Mouse (Mus musculus) bone marrow, adult 2 months (tissue): ENCODE data around the gene Tom1.

Source experiments
- CTCF ChIP-seq: fragments of 200-500 bp; IDR thresholded peaks from 2 replicates; pipeline ENCODE4 v1.5.1; 2011; ENCODE audit warnings: low read length, control low read depth; ENCODE audit not compliant: control insufficient read depth, insufficient read depth
- POLR2A ChIP-seq: fragments of 200-500 bp; IDR thresholded peaks from 2 replicates; pipeline ENCODE4 v1.6.1; 2011; ENCODE audit warnings: low read depth, mild to moderate bottlenecking, control low read depth, low read length, borderline replicate concordance; ENCODE audit not compliant: control insufficient read depth

- TF ChIP-seq CTCF, result no peak
- no peak for TF ChIP-seq POLR2A
Observed at GRCm38 (mm10) chr8:75090781-75091365, 57.4 kb downstream of the Tom1 start.
